Mouse (Mus musculus) thymus, postnatal 14 days (tissue): ENCODE results near the gene Phf23.
"Not testable (repeated sequence)": the region's sequence is repeated elsewhere in the genome, so short reads cannot be mapped to it uniquely, and the experiment has no call there.

Experiments
- DNase-seq: peaks from one replicate; pipeline ENCODE4 v3.0.0; 2021

The Phf23 gene

GRCm38 (mm10) chr11:69995391-69995960, at the start of gene Phf23:
Gene Phf23, plus strand, starts transcription at chr11:69995777.
- DNase-seq: peak; percentile 98

GRCm38 (mm10) chr11:69945997-69946891, 49.3 kb upstream of the Phf23 start:
- no peak for DNase-seq

- no peak for DNase-seq
Observed at GRCm38 (mm10) chr11:69947337-69948065, 48.1 kb upstream of the Phf23 start.

GRCm38 (mm10) chr11:69948066-69948762, 47.4 kb upstream of the Phf23 start, which contains the start of gene Slc2a4:
Gene Slc2a4, minus strand, starts transcription at chr11:69948188.
- DNase-seq: peak; percentile 97

- peak; percentile 88 for DNase-seq
Observed at GRCm38 (mm10) chr11:69948763-69949150, 46.8 kb upstream of the Phf23 start.

- peak; percentile 51 for DNase-seq
Observed at GRCm38 (mm10) chr11:69950807-69951459, 44.6 kb upstream of the Phf23 start.

GRCm38 (mm10) chr11:69952274-69952673, 43.3 kb upstream of the Phf23 start:
- DNase-seq: no peak

- DNase-seq: no peak
Observed at GRCm38 (mm10) chr11:69953267-69953915, 42.2 kb upstream of the Phf23 start.

GRCm38 (mm10) chr11:69955618-69956017, 40.0 kb upstream of the Phf23 start:
- not testable (repeated sequence) for DNase-seq

- peak; percentile 33 for DNase-seq
Observed at GRCm38 (mm10) chr11:69956218-69956617, 39.4 kb upstream of the Phf23 start.

GRCm38 (mm10) chr11:69960616-69961015, 35.0 kb upstream of the Phf23 start:
- no peak for DNase-seq

GRCm38 (mm10) chr11:69961841-69962240, 33.7 kb upstream of the Phf23 start:
- DNase-seq: no peak

GRCm38 (mm10) chr11:69964650-69965270, 30.8 kb upstream of the Phf23 start, which contains the start of gene Cldn7:
Gene Cldn7, plus strand, starts transcription at chr11:69964779.
- no peak for DNase-seq

GRCm38 (mm10) chr11:69965271-69966005, 30.1 kb upstream of the Phf23 start:
- DNase-seq: no peak

- DNase-seq: no peak
Observed at GRCm38 (mm10) chr11:69966006-69966859, 29.3 kb upstream of the Phf23 start.

- no peak for DNase-seq
Observed at GRCm38 (mm10) chr11:69966860-69967517, 28.6 kb upstream of the Phf23 start.

GRCm38 (mm10) chr11:69968793-69969192, 26.8 kb upstream of the Phf23 start:
- DNase-seq: no peak

GRCm38 (mm10) chr11:69970222-69970621, 25.4 kb upstream of the Phf23 start:
- no peak for DNase-seq

GRCm38 (mm10) chr11:69970775-69971174, 24.8 kb upstream of the Phf23 start:
- no peak for DNase-seq
